Mouse (Mus musculus) B cell, adult (primary cell): ENCODE results near the gene Tsc22d1. TPM values are rescaled to one million over a fixed set of nuclear protein-coding genes. Genes with fewer than 3 reads are reported as not detected.

Source experiments
- total RNA-seq: library from RNA; stranded (reverse); gene quantifications from 4 replicates; pipeline ENCODE4 v1.2.4, GENCODE M21; 2023; ENCODE audit not compliant: inconsistent age

Gene Tsc22d1
- 93.7 to 117 TPM (median 105 TPM) in 4 replicates for total RNA-seq

DNA sequence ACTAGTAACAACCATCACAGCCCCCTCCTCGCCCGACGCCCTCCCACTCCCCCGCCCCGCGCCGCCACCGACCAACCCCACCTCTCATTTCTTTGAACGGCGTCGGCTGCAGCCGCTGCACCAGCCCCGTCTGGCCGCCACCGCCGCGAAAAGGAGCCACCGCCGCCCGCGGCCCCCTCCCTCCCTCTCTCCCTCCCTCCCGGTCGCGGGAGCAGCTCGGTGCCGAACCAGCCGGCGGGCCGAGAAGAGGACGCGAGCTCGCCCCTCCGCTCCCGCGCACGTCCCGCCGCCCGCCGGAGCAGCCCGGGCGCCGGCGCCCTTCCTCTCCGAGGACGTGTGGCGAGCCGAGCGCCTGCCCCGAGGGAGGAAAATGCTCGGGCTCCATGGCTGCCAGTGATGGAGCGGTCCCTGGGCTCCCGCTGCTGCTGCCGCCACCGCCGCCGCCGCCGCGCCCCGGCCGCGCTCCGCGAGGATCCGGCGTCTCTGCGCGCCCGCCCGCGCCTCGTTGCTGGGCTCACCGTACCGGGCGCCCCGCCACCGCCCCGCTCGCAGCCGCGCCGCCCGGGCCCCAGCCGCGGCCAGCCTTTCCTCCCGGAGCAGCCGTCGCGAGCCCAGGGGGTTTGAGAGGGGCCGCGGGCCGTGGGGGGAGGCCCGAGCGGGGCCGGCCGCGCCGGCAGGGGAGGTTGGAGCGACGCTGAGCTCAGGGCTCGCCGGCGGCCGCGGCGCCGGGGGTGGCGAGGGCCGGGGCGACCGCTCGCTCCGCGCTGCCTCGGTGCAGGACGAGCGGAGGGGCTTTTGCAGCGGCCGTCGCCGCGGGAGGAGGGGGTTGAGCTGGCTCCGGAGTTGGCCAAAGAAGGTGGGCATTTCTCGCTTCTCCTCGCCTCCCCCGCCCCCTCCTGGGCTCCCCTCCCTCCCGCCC lies at the start of gene Tsc22d1:
TSS of gene Tsc22d1 (plus strand) at position 100 of the 919 bp plus-strand sequence.

DNA sequence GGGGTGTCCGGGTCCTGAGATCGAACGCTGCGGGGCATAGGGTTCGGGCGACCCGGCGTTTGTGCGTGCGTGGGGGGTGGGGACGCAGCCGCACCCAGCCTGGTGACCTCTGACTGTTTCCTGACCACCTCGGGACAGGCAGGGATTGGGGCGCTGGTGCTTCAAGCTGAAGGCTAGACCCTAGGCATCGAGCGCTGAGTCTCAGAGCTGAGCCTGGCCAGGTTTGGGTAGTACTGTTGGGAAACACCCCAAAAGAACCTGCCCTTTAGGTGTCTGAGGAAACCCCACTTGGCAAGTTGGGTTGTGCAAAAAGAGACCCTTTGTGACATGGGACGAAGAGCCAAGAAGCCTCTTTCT lies 142.1 kb downstream of the Tsc22d1 start, which contains the start of gene Serp2:
TSS of gene Serp2 (minus strand) at position 38 of the 357 bp plus-strand sequence.

Other genes starting within 250 kb of the Tsc22d1 start
- gene Serp2, start 141.9 kb downstream of the Tsc22d1 start, total RNA-seq, result 1.9 to 4.3 TPM (median 3.1 TPM) in 4 replicates